Mouse (Mus musculus): ENCODE measurements around the gene Smg5. TPM values are rescaled to one million over a fixed set of nuclear protein-coding genes. Genes with fewer than 3 reads are reported as not detected.
"Not testable (repeated sequence)": the region's sequence is repeated elsewhere in the genome, so short reads cannot be mapped to it uniquely, and the experiment has no call there.

The Smg5 gene
- 34.2 and 34.7 TPM in 2 replicates for polyA plus RNA-seq (2015; fragmentation: Nextera tagmentation; extraction: Ambion mirVana)

- peak; percentile 86 for ATAC-seq
- H3K27ac ChIP-seq (ENCODE audit: low read length): peak within 1 kb of the TSS; percentile 94
- H3K9me3 ChIP-seq (ENCODE audit: control insufficient read depth, low read length): no peaks in the 10 kb centered on the region
- no peaks in the 10 kb centered on the region for H3K27me3 ChIP-seq (replicated peaks; ENCODE audit: control insufficient read depth, insufficient read depth, low read length)
- 2% methylated on average over 47 of the region's 66 CpGs for WGBS
- H3K4me1 ChIP-seq (ENCODE audit: control insufficient read depth, insufficient read depth, low read length): peaks cover 10% of the 10 kb centered on the region
- H3K4me2 ChIP-seq (ENCODE audit: low read depth, low read length): peak within 1 kb of the TSS; percentile 62
- no peaks in the 10 kb centered on the region for H3K36me3 ChIP-seq (ENCODE audit: control insufficient read depth, insufficient read depth, low read length)
- peak within 1 kb of the TSS; percentile 90 for H3K4me3 ChIP-seq (ENCODE audit: low read length)
- H3K9ac ChIP-seq (ENCODE audit: low read depth, low read length): peak within 1 kb of the TSS; percentile 93
These were observed at the start of gene Smg5, which contains the start of gene Tmem79 for GRCm38 (mm10) chr3:88336058-88337013. TSS of gene Smg5 (plus strand) at chr3:88336260. TSS of gene Tmem79 (minus strand) at chr3:88336148.

- no peak within 1 kb of the TSS for H3K4me2 ChIP-seq (ENCODE audit: low read depth, low read length)
These were observed 49.0 kb upstream of the Smg5 start, which contains the start of gene Gm38392 for GRCm38 (mm10) chr3:88287110-88287509. TSS of gene Gm38392 (minus strand) at chr3:88287210.

GRCm38 (mm10) chr3:88288133-88288713 is 47.8 kb upstream of the Smg5 start:
- H3K4me2 ChIP-seq (ENCODE audit: low read depth, low read length); H3K9me3 ChIP-seq (ENCODE audit: control insufficient read depth, low read length); H3K9ac ChIP-seq (ENCODE audit: low read depth, low read length); H3K4me1 ChIP-seq (ENCODE audit: control insufficient read depth, insufficient read depth, low read length); ATAC-seq; H3K36me3 ChIP-seq (ENCODE audit: control insufficient read depth, insufficient read depth, low read length); H3K4me3 ChIP-seq (ENCODE audit: low read length); H3K27me3 ChIP-seq (replicated peaks; ENCODE audit: control insufficient read depth, insufficient read depth, low read length); H3K27ac ChIP-seq (ENCODE audit: low read length): not testable (repeated sequence)
- WGBS: 68% methylated on average over 8 of the region's 10 CpGs

More at GRCm38 (mm10) chr3:88287110-88287509, 49.0 kb upstream of the Smg5 start, which contains the start of gene Gm38392:
- Histone ChIP-seq H3K9me3 (ENCODE audit: control insufficient read depth, low read length) (no peaks in the 10 kb centered on the region), H3K4me1 (ENCODE audit: control insufficient read depth, insufficient read depth, low read length) (no peaks in the 10 kb centered on the region), H3K36me3 (ENCODE audit: control insufficient read depth, insufficient read depth, low read length) (no peaks in the 10 kb centered on the region), H3K4me3 (ENCODE audit: low read length) (no peak within 1 kb of the TSS), H3K27me3 (replicated peaks; ENCODE audit: control insufficient read depth, insufficient read depth, low read length) (no peaks in the 10 kb centered on the region), H3K9ac (ENCODE audit: low read depth, low read length) (no peak within 1 kb of the TSS), H3K27ac (ENCODE audit: low read length) (no peak within 1 kb of the TSS)
- WGBS: 94% methylated on average over 4 of the region's 4 CpGs
- no peak for ATAC-seq

GRCm38 (mm10) chr3:88291970-88292369 is 44.1 kb upstream of the Smg5 start:
- Histone ChIP-seq H3K9ac (ENCODE audit: low read depth, low read length) (no peak overlapping the region), H3K27ac (ENCODE audit: low read length) (no peak overlapping the region), H3K4me2 (ENCODE audit: low read depth, low read length) (no peak overlapping the region), H3K9me3 (ENCODE audit: control insufficient read depth, low read length) (no peaks in the 10 kb centered on the region), H3K4me3 (ENCODE audit: low read length) (no peak overlapping the region), H3K27me3 (replicated peaks; ENCODE audit: control insufficient read depth, insufficient read depth, low read length) (no peaks in the 10 kb centered on the region), H3K36me3 (ENCODE audit: control insufficient read depth, insufficient read depth, low read length) (no peaks in the 10 kb centered on the region), H3K4me1 (ENCODE audit: control insufficient read depth, insufficient read depth, low read length) (0 out of 2 replicates have a peak, but pooled peaks cover 2% of the 10 kb centered on the region)
- no peak for ATAC-seq
- 51% methylated on average over 4 of the region's 4 CpGs for WGBS

GRCm38 (mm10) chr3:88295272-88295671 is 40.8 kb upstream of the Smg5 start:
- not testable (repeated sequence) for ATAC-seq

GRCm38 (mm10) chr3:88296110-88296560 is 39.9 kb upstream of the Smg5 start:
- peak overlapping the region; percentile 92 for H3K4me3 ChIP-seq (ENCODE audit: low read length)
- 0 out of 2 replicates have a peak, but pooled peaks cover 6% of the 10 kb centered on the region for H3K36me3 ChIP-seq (ENCODE audit: control insufficient read depth, insufficient read depth, low read length)
- peak; percentile 24 for ATAC-seq
- H3K4me2 ChIP-seq (ENCODE audit: low read depth, low read length): peak overlapping the region; percentile 66
- no peaks in the 10 kb centered on the region for H3K9me3 ChIP-seq (ENCODE audit: control insufficient read depth, low read length)
- under 1% methylated on average over 12 of the region's 12 CpGs for WGBS
- H3K27me3 ChIP-seq (replicated peaks; ENCODE audit: control insufficient read depth, insufficient read depth, low read length): no peaks in the 10 kb centered on the region
- peaks cover 10% of the 10 kb centered on the region for H3K4me1 ChIP-seq (ENCODE audit: control insufficient read depth, insufficient read depth, low read length)
- H3K9ac ChIP-seq (ENCODE audit: low read depth, low read length): peak overlapping the region; percentile 72
- peak overlapping the region; percentile 92 for H3K27ac ChIP-seq (ENCODE audit: low read length)

More at GRCm38 (mm10) chr3:88295272-88295671, 40.8 kb upstream of the Smg5 start:
- H3K9me3 ChIP-seq (ENCODE audit: control insufficient read depth, low read length); H3K4me2 ChIP-seq (ENCODE audit: low read depth, low read length); H3K4me3 ChIP-seq (ENCODE audit: low read length); H3K27me3 ChIP-seq (replicated peaks; ENCODE audit: control insufficient read depth, insufficient read depth, low read length); H3K27ac ChIP-seq (ENCODE audit: low read length); H3K36me3 ChIP-seq (ENCODE audit: control insufficient read depth, insufficient read depth, low read length); H3K4me1 ChIP-seq (ENCODE audit: control insufficient read depth, insufficient read depth, low read length): not testable (repeated sequence)
- H3K9ac ChIP-seq (ENCODE audit: low read depth, low read length): peak overlapping the region; percentile 46
- WGBS: 50% methylated on average over 1 of the region's 1 CpGs

- Histone ChIP-seq H3K36me3 (ENCODE audit: control insufficient read depth, insufficient read depth, low read length) (0 out of 2 replicates have a peak, but pooled peaks cover 6% of the 10 kb centered on the region), H3K4me1 (ENCODE audit: control insufficient read depth, insufficient read depth, low read length) (peaks cover 10% of the 10 kb centered on the region), H3K4me2 (ENCODE audit: low read depth, low read length) (peak within 1 kb of the TSS; percentile 70), H3K9me3 (ENCODE audit: control insufficient read depth, low read length) (no peaks in the 10 kb centered on the region), H3K27me3 (replicated peaks; ENCODE audit: control insufficient read depth, insufficient read depth, low read length) (no peaks in the 10 kb centered on the region), H3K27ac (ENCODE audit: low read length) (peak within 1 kb of the TSS; percentile 94), H3K9ac (ENCODE audit: low read depth, low read length) (peak within 1 kb of the TSS; percentile 90), H3K4me3 (ENCODE audit: low read length) (peak within 1 kb of the TSS; percentile 92)
- ATAC-seq: peak; percentile 99
- under 1% methylated on average over 44 of the region's 44 CpGs for WGBS
These were observed 39.3 kb upstream of the Smg5 start, which contains the start of the genes Tsacc and Cct3 for GRCm38 (mm10) chr3:88296561-88297318. TSS of gene Tsacc (minus strand) at chr3:88296999. TSS of gene Cct3 (plus strand) at chr3:88297116.

- Histone ChIP-seq H3K4me2 (ENCODE audit: low read depth, low read length) (peak overlapping the region; percentile 70), H3K27ac (ENCODE audit: low read length) (peak overlapping the region; percentile 94), H3K4me3 (ENCODE audit: low read length) (peak overlapping the region; percentile 92), H3K27me3 (replicated peaks; ENCODE audit: control insufficient read depth, insufficient read depth, low read length) (no peaks in the 10 kb centered on the region), H3K4me1 (ENCODE audit: control insufficient read depth, insufficient read depth, low read length) (peaks cover 10% of the 10 kb centered on the region), H3K9ac (ENCODE audit: low read depth, low read length) (peak overlapping the region; percentile 90), H3K36me3 (ENCODE audit: control insufficient read depth, insufficient read depth, low read length) (0 out of 2 replicates have a peak, but pooled peaks cover 11% of the 10 kb centered on the region), H3K9me3 (ENCODE audit: control insufficient read depth, low read length) (no peaks in the 10 kb centered on the region)
- under 1% methylated on average over 30 of the region's 30 CpGs for WGBS
- ATAC-seq: 0 out of 2 replicates have a peak, but pooled peaks have one; percentile 22
These were observed 38.7 kb upstream of the Smg5 start for GRCm38 (mm10) chr3:88297321-88297851.
